Mouse (Mus musculus) spleen, adult 2 months (tissue): Measurements from ENCODE around the gene Fth1.

Source experiments
- CTCF ChIP-seq: fragments of 200-500 bp; IDR thresholded peaks from 2 replicates; pipeline ENCODE4 v1.5.1; 2011; ENCODE audit warnings: mild to moderate bottlenecking, inconsistent platforms; ENCODE audit not compliant: insufficient read depth, insufficient read length, insufficient replicate concordance; ENCODE audit errors: extremely low read depth
- POLR2A ChIP-seq: fragments of 200-500 bp; IDR thresholded peaks from 2 replicates; pipeline ENCODE4 v1.6.1; 2011; ENCODE audit warnings: low read depth, low read length, inconsistent platforms

- TF ChIP-seq CTCF (no peak), POLR2A (no peak)
Measured at GRCm38 (mm10) chr19:9954811-9955202, 25.6 kb upstream of the Fth1 start.
